Comparison of ENCODE assay signal across 7 mouse cellular contexts in genomic region chr10:18329096-18330038, GRCm38 (mm10). TPM values are rescaled to one million over a fixed set of nuclear protein-coding genes. Genes with fewer than 3 reads are reported as not detected.
DNase-seq lines count a peak whose midpoint lies in the region; ATAC-seq and TF ChIP-seq lines count a peak whose summit lies in the region.

No protein-coding gene starts in this region.

- no peak overlapping the region for H3ac ChIP-seq in myocyte (ENCODE audit: control insufficient read depth, insufficient read length)

- no peak for TF ChIP-seq POLR2A in limb, embryonic 14.5 days (IDR thresholded peaks at IDR 0.05; ENCODE audit: borderline replicate concordance, extremely low read depth, insufficient read depth, insufficient read length)
- TF ChIP-seq POLR2A in myocyte (IDR thresholded peaks at IDR 0.05; ENCODE audit: insufficient read length, low read depth) = no peak

- H3K27me3 ChIP-seq in forebrain, postnatal 0 days (ENCODE audit: insufficient read depth, low read length) = no peaks in the 10 kb centered on the region; the same call in 1 of the 2 replicates
- H3K27me3 ChIP-seq in hindbrain, embryonic 11.5 days (ENCODE audit: control insufficient read depth, insufficient read depth, low read length) = no peaks in the 10 kb centered on the region
- H3K27me3 ChIP-seq in limb, embryonic 14.5 days (ENCODE audit: control insufficient read depth, insufficient read depth, low read length) = no peaks in the 10 kb centered on the region
- H3K27me3 ChIP-seq in myocyte (ENCODE audit: control insufficient read depth, insufficient read depth, insufficient read length) = no peaks in the 10 kb centered on the region

- H3K4me2 ChIP-seq in forebrain, postnatal 0 days (ENCODE audit: low read depth) = peak overlapping the region; percentile 57
- H3K4me2 ChIP-seq in hindbrain, embryonic 11.5 days (replicated peaks; ENCODE audit: low read depth, low read length) = peak overlapping the region; percentile 39
- peak overlapping the region; percentile 64 for H3K4me2 ChIP-seq in limb, embryonic 14.5 days (replicated peaks; ENCODE audit: low read depth, low read length, severe bottlenecking)
- peak overlapping the region; percentile 70 for H3K4me2 ChIP-seq in myocyte (ENCODE audit: low read depth)

- peaks cover 5% of the 10 kb centered on the region for H3K79me2 ChIP-seq in myocyte (ENCODE audit: control insufficient read depth, insufficient read depth)

- 3% methylated on average over 22 of the region's 23 CpGs for WGBS in forebrain, postnatal 0 days
- WGBS in hindbrain, embryonic 11.5 days = 2% methylated on average over 21 of the region's 23 CpGs
- 5% methylated on average over 22 of the region's 23 CpGs for WGBS in limb, embryonic 14.5 days

- peak overlapping the region; percentile 44 for H3K9ac ChIP-seq in forebrain, postnatal 0 days
- peak overlapping the region; percentile 44 for H3K9ac ChIP-seq in hindbrain, embryonic 11.5 days (ENCODE audit: low read depth, low read length)
- H3K9ac ChIP-seq in limb, embryonic 14.5 days (ENCODE audit: low read depth, low read length, severe bottlenecking) = peak overlapping the region; percentile 48

- peak; percentile 56 for ATAC-seq in forebrain, postnatal 0 days
- ATAC-seq in hindbrain, embryonic 11.5 days (ENCODE audit: low FRiP score) = peak; percentile 78
- no peak for ATAC-seq in limb, embryonic 14.5 days (ENCODE audit: low FRiP score, low read depth)
- ATAC-seq in inflammation-experienced regulatory T-cells, adult 6 months = no peak

- no peak overlapping the region for H3K27ac ChIP-seq in forebrain, postnatal 0 days (ENCODE audit: low read depth, low read length)
- 0 out of 2 replicates have a peak overlapping the region, but pooled peaks have one; percentile 56 for H3K27ac ChIP-seq in hindbrain, embryonic 11.5 days (ENCODE audit: low read depth, low read length)
- H3K27ac ChIP-seq in limb, embryonic 14.5 days (replicated peaks; ENCODE audit: low read depth, low read length) = no peak overlapping the region

- TF ChIP-seq CTCF in forebrain, postnatal 0 days (IDR thresholded peaks at IDR 0.05; ENCODE audit: low read depth) = no peak

- peak; percentile 59 to 71 for DNase-seq in adrenal gland, adult 18-20 months (ENCODE audit: low spot score in 2 of 2)
- peak; percentile 30 to 42 for DNase-seq in cerebellum, adult 18-20 months
- peak; percentile 36 for DNase-seq in forebrain, postnatal 0 days
- DNase-seq in hindbrain, embryonic 11.5 days (ENCODE audit: low spot score) = peak; percentile 65
- peak; percentile 31 for DNase-seq in limb, embryonic 14.5 days (ENCODE audit: low spot score)

- no peaks in the 10 kb centered on the region for H3K36me3 ChIP-seq in forebrain, postnatal 0 days (ENCODE audit: insufficient read depth)
- no peaks in the 10 kb centered on the region for H3K36me3 ChIP-seq in hindbrain, embryonic 11.5 days (ENCODE audit: control insufficient read depth, insufficient read depth, low read length)
- no peaks in the 10 kb centered on the region for H3K36me3 ChIP-seq in limb, embryonic 14.5 days (ENCODE audit: control insufficient read depth, insufficient read depth, low read length)
- H3K36me3 ChIP-seq in myocyte (ENCODE audit: control insufficient read depth, insufficient read depth) = no peaks in the 10 kb centered on the region

- H3K4me1 ChIP-seq in forebrain, postnatal 0 days (ENCODE audit: insufficient read depth) = no peaks in the 10 kb centered on the region; the same call in 1 of the 2 replicates
- H3K4me1 ChIP-seq in hindbrain, embryonic 11.5 days (replicated peaks; ENCODE audit: control insufficient read depth, insufficient read depth, low read length) = peaks cover 6% of the 10 kb centered on the region; the same call in 1 of the 2 replicates
- H3K4me1 ChIP-seq in limb, embryonic 14.5 days (ENCODE audit: control insufficient read depth, insufficient read depth, low read length) = peaks cover 17% of the 10 kb centered on the region

- peak overlapping the region; percentile 25 for H3K4me3 ChIP-seq in forebrain, postnatal 0 days (ENCODE audit: low read depth, low read length)
- H3K4me3 ChIP-seq in hindbrain, embryonic 11.5 days (ENCODE audit: low read depth, low read length) = peak overlapping the region; percentile 16
- H3K4me3 ChIP-seq in limb, embryonic 14.5 days (replicated peaks; ENCODE audit: low read length) = peak overlapping the region; percentile 34
- peak overlapping the region; percentile 17 for H3K4me3 ChIP-seq in myocyte

- no peaks in the 10 kb centered on the region for H3K9me3 ChIP-seq in forebrain, postnatal 0 days (ENCODE audit: low read length)
- no peaks in the 10 kb centered on the region for H3K9me3 ChIP-seq in hindbrain, embryonic 11.5 days (ENCODE audit: control insufficient read depth, low read length)
- H3K9me3 ChIP-seq in limb, embryonic 14.5 days (ENCODE audit: control insufficient read depth, low read length) = no peaks in the 10 kb centered on the region

TF ChIP-seq in myocyte, 11 proteins besides CTCF, POLR2A, EP300 and RAD21:
- no peak for TF ChIP-seq TCF3 (IDR thresholded peaks at IDR 0.05; ENCODE audit: insufficient read length, low read depth)
- no peak for TF ChIP-seq TCF12 (IDR thresholded peaks at IDR 0.05; ENCODE audit: insufficient read depth, poor library complexity, severe bottlenecking)
- no peak for TF ChIP-seq REST (IDR thresholded peaks at IDR 0.05; ENCODE audit: insufficient read depth, insufficient read length)
- TF ChIP-seq MAX (IDR thresholded peaks at IDR 0.05; ENCODE audit: low read depth) = no peak
- TF ChIP-seq SRF (IDR thresholded peaks at IDR 0.05; ENCODE audit: control insufficient read depth, insufficient read length, low read depth) = no peak
- no peak for TF ChIP-seq POLR2AphosphoS2 (IDR thresholded peaks at IDR 0.05; ENCODE audit: insufficient read length, low read depth)
- TF ChIP-seq MYOG (IDR thresholded peaks at IDR 0.05; ENCODE audit: control insufficient read depth in 1 of 3, insufficient read depth in 1 of 3, insufficient read length in 2 of 3, low read depth in 2 of 3) = no peak
- TF ChIP-seq MYOD1 (IDR thresholded peaks at IDR 0.05; ENCODE audit: control insufficient read depth in 1 of 3, insufficient read length in 2 of 3, low read depth in 2 of 3) = no peak
- no peak for TF ChIP-seq CEBPB (IDR thresholded peaks at IDR 0.05; ENCODE audit: insufficient read depth, poor library complexity, severe bottlenecking)
- no peak for TF ChIP-seq E2F4 (IDR thresholded peaks at IDR 0.05; ENCODE audit: insufficient read depth)
- no peak for TF ChIP-seq USF1 (IDR thresholded peaks at IDR 0.05; ENCODE audit: low read depth)

RNA-seq across cellular contexts. Expression of gene Nhsl1, which starts 10.6 kb away (rescaled TPM):
- 1 to 10 TPM; 2.9 to 3.1 TPM for total RNA-seq in adrenal gland, adult 18-20 months (2021)
- total RNA-seq in forebrain, postnatal 0 days (2014; rRNA removed) = 12.2 and 22.0 TPM in 2 replicates
- 8.0 and 8.9 TPM in 2 replicates for polyA plus RNA-seq in forebrain, postnatal 0 days (2015; fragmentation: Nextera tagmentation; extraction: Ambion mirVana)
- 22.2 and 23.4 TPM in 2 replicates for polyA plus RNA-seq in hindbrain, embryonic 11.5 days (2014; fragmentation: Nextera tagmentation; extraction: Ambion mirVana)
- 16.6 and 18.8 TPM in 2 replicates for polyA plus RNA-seq in limb, embryonic 14.5 days (2012; rRNA removed)
- polyA plus RNA-seq in limb, embryonic 14.5 days (2014; fragmentation: Nextera tagmentation; extraction: Ambion mirVana) = 13.4 and 14.5 TPM in 2 replicates
- 5.4 TPM for polyA plus RNA-seq in myocyte (2012; fragmentation: generic; extraction: Trizol)
- polyA plus RNA-seq in inflammation-experienced regulatory T-cells, adult 6 months (2017; shearing (Covaris generic)) = 1 to 10 TPM in 2 of 3 experiments, not detected in 1; 1.4 to 2.2 TPM

Comparison
In these comparisons a context has a peak if more than half of its experiments do, and no peak if none do; other contexts are left out.
1. ATAC-seq: peak in forebrain, postnatal 0 days (single experiment) and hindbrain, embryonic 11.5 days (single experiment); none in limb, embryonic 14.5 days (single experiment) and inflammation-experienced regulatory T-cells, adult 6 months (single experiment).
2. Peak in every context shown above with its lines, with median percentiles within 50 percentile points of each other: DNase-seq, H3K4me2 ChIP-seq, H3K4me3 ChIP-seq and H3K9ac ChIP-seq.